Mouse (Mus musculus) midbrain, embryonic 13.5 days (tissue): ENCODE measurements around the gene Amfr. TPM values are rescaled to one million over a fixed set of nuclear protein-coding genes. Genes with fewer than 3 reads are reported as not detected.

ENCODE experiments used
- ATAC-seq: fragments of 200-750 bp; cut with Nextera tagmentation; 2 replicates; pipeline ENCODE4 v1.8.0; 2017; ENCODE audit warnings: mild to moderate bottlenecking, moderate TSS enrichment, moderate library complexity
- H3K27ac ChIP-seq: fragments of 300-500 bp; sonication (generic); 2 replicates; pipeline ENCODE4 v1.5.1; 2015; ENCODE audit warnings: inconsistent platforms, mild to moderate bottlenecking, moderate library complexity
- H3K27me3 ChIP-seq: fragments of 300-500 bp; sonication (generic); 2 replicates; pipeline ENCODE4 v1.6.1; 2015; ENCODE audit warnings: mild to moderate bottlenecking, inconsistent platforms
- H3K36me3 ChIP-seq: fragments of 300-500 bp; sonication (generic); 2 replicates; pipeline ENCODE4 v1.6.1; 2015; ENCODE audit warnings: mild to moderate bottlenecking, inconsistent platforms
- H3K4me1 ChIP-seq: fragments of 300-500 bp; sonication (generic); replicated peaks from 2 replicates; pipeline ENCODE4 v1.6.1; 2015; ENCODE audit warnings: inconsistent platforms
- H3K4me2 ChIP-seq: fragments of 300-500 bp; sonication (generic); replicated peaks from 2 replicates; pipeline ENCODE4 v1.6.1; 2015; ENCODE audit warnings: moderate library complexity, mild to moderate bottlenecking, inconsistent platforms
- H3K4me3 ChIP-seq: fragments of 300-500 bp; sonication (generic); replicated peaks from 2 replicates; pipeline ENCODE4 v1.5.1; 2015; ENCODE audit warnings: mild to moderate bottlenecking, inconsistent platforms
- H3K9ac ChIP-seq: fragments of 300-500 bp; sonication (generic); replicated peaks from 2 replicates; pipeline ENCODE4 v1.6.1; 2015; ENCODE audit warnings: mild to moderate bottlenecking, inconsistent platforms
- H3K9me3 ChIP-seq: fragments of 300-500 bp; sonication (generic); 2 replicates; pipeline ENCODE4 v1.6.1; 2016; ENCODE audit warnings: mild to moderate bottlenecking, inconsistent platforms
- WGBS: fragments of 180-500 bp; shearing (Covaris S2); methylation state at CpG from one replicate; pipeline ENCODE4 v1.1.7; 2015; 5-methylcytosine and 5-hydroxymethylcytosine counted together
- polyA plus RNA-seq: library from polyadenylated mRNA; unstranded; fragments of >200 nt; fragmentation: Nextera tagmentation; extraction: Ambion mirVana; gene quantifications from 2 replicates; pipeline ENCODE4 v1.2.1, GENCODE M21; 2015

Amfr gene
- polyA plus RNA-seq, 1 experiment from 2014 or later, result 64.7 TPM

- Histone ChIP-seq H3K4me3 (no peak overlapping the region), H3K9me3 (no peaks in the 10 kb centered on the region), H3K27me3 (no peaks in the 10 kb centered on the region), H3K9ac (no peak overlapping the region), H3K4me2 (no peak overlapping the region), H3K36me3 (peaks cover 99% of the 10 kb centered on the region), H3K27ac (no peak overlapping the region), H3K4me1 (no peaks in the 10 kb centered on the region)
- no peak for ATAC-seq
- 93% methylated on average over 9 of the region's 9 CpGs for WGBS
Measured at GRCm38 (mm10) chr8:93952511-93952910, 60.1 kb downstream of the Amfr start.

DNA sequence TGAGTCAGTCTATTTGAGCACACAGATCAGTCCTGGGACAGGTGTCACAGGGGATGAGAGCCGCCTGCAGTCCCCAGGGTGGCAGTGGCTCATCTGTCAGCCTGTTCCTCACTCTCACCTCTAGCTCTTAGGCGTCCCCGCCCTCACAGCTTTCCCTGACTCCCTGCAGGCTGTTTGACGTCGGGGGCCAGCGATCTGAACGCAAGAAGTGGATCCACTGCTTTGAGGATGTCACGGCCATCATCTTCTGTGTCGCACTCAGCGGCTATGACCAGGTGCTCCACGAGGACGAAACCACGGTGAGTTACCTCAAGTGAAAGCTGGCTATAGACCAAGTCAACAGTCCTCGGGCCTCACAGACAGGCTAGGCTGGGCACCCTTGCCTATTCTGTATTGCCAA, 62.5 kb downstream of the Amfr start:
- Histone ChIP-seq H3K27ac (no peak overlapping the region), H3K4me3 (no peak overlapping the region), H3K9me3 (no peaks in the 10 kb centered on the region), H3K4me2 (no peak overlapping the region), H3K27me3 (no peaks in the 10 kb centered on the region), H3K36me3 (peaks cover 95% of the 10 kb centered on the region), H3K4me1 (no peaks in the 10 kb centered on the region), H3K9ac (no peak overlapping the region)
- no peak for ATAC-seq
- WGBS, result 87% methylated on average over 14 of the region's 14 CpGs

- no peak overlapping the region for H3K27ac ChIP-seq
- no peak for ATAC-seq
- no peak overlapping the region for H3K4me2 ChIP-seq
- H3K9me3 ChIP-seq, result no peaks in the 10 kb centered on the region
- H3K4me3 ChIP-seq, result no peak overlapping the region
- H3K4me1 ChIP-seq, result no peaks in the 10 kb centered on the region
- H3K36me3 ChIP-seq, result peaks cover 74% of the 10 kb centered on the region
- no peak overlapping the region for H3K9ac ChIP-seq
- H3K27me3 ChIP-seq, result no peaks in the 10 kb centered on the region
- WGBS, result 100% methylated on average over 1 of the region's 1 CpGs
Measured at GRCm38 (mm10) chr8:93946397-93946796, 66.2 kb downstream of the Amfr start.

DNA sequence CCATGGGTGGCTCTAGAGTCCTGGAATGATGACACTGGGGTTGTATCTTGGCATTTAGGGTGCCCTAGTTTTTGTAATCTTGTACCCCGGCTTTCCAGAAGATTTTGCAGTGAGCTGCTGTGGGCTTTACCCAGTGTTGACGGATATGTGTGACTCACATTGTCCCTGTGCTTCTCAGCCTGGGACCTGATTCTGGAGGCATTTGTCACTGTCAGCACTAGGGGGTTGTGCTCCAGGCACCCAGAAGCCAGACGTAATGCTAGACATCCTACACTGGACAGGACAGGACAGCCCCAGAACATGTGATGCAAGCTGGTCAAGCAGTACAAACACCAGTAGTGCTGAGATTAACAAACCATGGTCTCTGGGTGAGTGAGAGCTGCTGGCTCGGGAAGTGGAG, 66.9 kb downstream of the Amfr start:
- no peak overlapping the region for H3K4me3 ChIP-seq
- no peak overlapping the region for H3K9ac ChIP-seq
- peaks cover 68% of the 10 kb centered on the region for H3K36me3 ChIP-seq
- H3K4me2 ChIP-seq, result no peak overlapping the region
- no peaks in the 10 kb centered on the region for H3K4me1 ChIP-seq
- H3K27me3 ChIP-seq, result no peaks in the 10 kb centered on the region
- 89% methylated on average over 4 of the region's 4 CpGs for WGBS
- H3K27ac ChIP-seq, result no peak overlapping the region
- ATAC-seq, result no peak
- no peaks in the 10 kb centered on the region for H3K9me3 ChIP-seq

DNA sequence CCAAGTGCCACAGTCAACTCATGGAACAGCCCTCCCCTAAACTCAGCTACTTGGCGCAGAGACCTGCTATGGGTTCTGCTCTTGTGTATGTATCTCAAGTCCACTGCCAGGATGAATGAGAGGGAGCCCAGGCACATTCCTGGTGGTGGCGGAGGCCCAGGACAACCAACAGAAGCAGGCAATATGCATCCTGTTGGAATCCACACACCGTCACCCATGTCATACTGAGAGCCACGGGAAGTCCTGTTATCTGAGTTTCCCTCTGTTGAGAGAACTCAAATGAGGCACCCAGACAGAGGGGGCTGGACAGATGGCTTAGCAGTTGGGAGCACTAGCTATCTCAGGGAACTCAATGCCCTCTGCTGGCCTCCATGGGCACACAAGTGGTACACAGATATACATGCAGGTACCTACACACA, 71.0 kb downstream of the Amfr start:
- Histone ChIP-seq H3K4me1 (0 out of 2 replicates have a peak, but pooled peaks cover 4% of the 10 kb centered on the region), H3K27ac (0 out of 2 replicates have a peak overlapping the region, but pooled peaks have one; percentile 14), H3K36me3 (peaks cover 28% of the 10 kb centered on the region), H3K4me3 (no peak overlapping the region), H3K9ac (no peak overlapping the region), H3K9me3 (no peaks in the 10 kb centered on the region), H3K27me3 (no peaks in the 10 kb centered on the region), H3K4me2 (no peak overlapping the region)
- WGBS, result 75% methylated on average over 4 of the region's 4 CpGs
- ATAC-seq, result no peak

GRCm38 (mm10) chr8:93940542-93941423, 71.9 kb downstream of the Amfr start:
- no peak overlapping the region for H3K4me2 ChIP-seq
- H3K4me1 ChIP-seq, result 0 out of 2 replicates have a peak, but pooled peaks cover 4% of the 10 kb centered on the region
- ATAC-seq, result no peak
- WGBS, result 88% methylated on average over 11 of the region's 11 CpGs
- no peak overlapping the region for H3K9ac ChIP-seq
- no peaks in the 10 kb centered on the region for H3K27me3 ChIP-seq
- H3K27ac ChIP-seq, result peak overlapping the region; percentile 39; the same call in 1 of the 2 replicates
- H3K4me3 ChIP-seq, result no peak overlapping the region
- no peaks in the 10 kb centered on the region for H3K9me3 ChIP-seq
- peaks cover 20% of the 10 kb centered on the region for H3K36me3 ChIP-seq

DNA sequence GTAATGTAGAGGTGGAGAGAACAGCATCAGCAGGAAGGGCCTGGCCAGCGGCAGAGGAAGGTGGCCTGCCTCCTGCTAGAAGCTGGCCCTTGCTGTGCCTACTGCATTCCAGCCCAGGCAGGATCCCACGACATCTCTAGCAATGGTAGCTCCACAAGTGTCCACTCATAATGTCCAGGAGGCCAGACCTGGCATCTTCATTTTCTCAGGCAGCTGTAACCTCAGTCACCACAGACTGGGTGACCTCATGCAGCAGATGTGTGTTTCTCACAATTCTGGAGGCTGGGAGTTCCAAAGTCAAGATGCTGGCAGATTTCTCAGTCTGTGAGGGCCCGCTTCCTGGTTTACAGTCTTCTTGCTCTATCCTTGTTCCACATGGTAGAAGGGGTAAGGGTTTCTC, 74.4 kb downstream of the Amfr start:
- ATAC-seq, result no peak
- no peak overlapping the region for H3K9ac ChIP-seq
- H3K27me3 ChIP-seq, result no peaks in the 10 kb centered on the region
- WGBS, result 92% methylated on average over 3 of the region's 3 CpGs
- H3K27ac ChIP-seq, result no peak overlapping the region
- H3K4me1 ChIP-seq, result 0 out of 2 replicates have a peak, but pooled peaks cover 4% of the 10 kb centered on the region
- no peak overlapping the region for H3K4me2 ChIP-seq
- H3K9me3 ChIP-seq, result no peaks in the 10 kb centered on the region
- H3K36me3 ChIP-seq, result peaks cover 9% of the 10 kb centered on the region
- H3K4me3 ChIP-seq, result no peak overlapping the region

GRCm38 (mm10) chr8:93933288-93933687, 79.4 kb downstream of the Amfr start:
- Histone ChIP-seq H3K9me3 (no peaks in the 10 kb centered on the region), H3K4me2 (no peak overlapping the region), H3K36me3 (peaks cover 9% of the 10 kb centered on the region), H3K27ac (no peak overlapping the region), H3K9ac (no peak overlapping the region), H3K27me3 (no peaks in the 10 kb centered on the region), H3K4me3 (no peak overlapping the region), H3K4me1 (peaks cover 20% of the 10 kb centered on the region)
- 83% methylated on average over 2 of the region's 2 CpGs for WGBS
- ATAC-seq, result no peak

DNA sequence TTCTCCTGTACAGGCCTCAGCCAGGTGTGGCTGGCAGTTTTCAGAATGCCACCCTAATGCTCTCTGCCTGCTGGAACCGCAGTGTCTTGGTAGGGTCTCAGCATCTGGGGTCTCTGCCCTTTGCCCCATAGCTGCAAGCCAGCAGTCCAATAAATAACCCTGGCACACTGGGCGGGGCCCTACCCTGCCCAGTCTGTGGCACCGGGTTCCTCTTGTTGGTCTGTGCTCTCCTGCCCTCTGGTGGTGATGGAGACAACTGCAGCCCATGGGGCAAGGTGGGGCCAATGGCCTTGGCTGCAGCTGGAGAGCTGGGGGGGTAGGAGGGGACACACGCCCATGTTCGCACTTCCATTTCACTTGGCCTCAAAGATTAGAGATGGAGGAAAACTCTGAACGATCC, 79.8 kb downstream of the Amfr start:
- WGBS, result 30% methylated on average over 6 of the region's 6 CpGs
- no peak overlapping the region for H3K4me3 ChIP-seq
- no peaks in the 10 kb centered on the region for H3K27me3 ChIP-seq
- H3K4me1 ChIP-seq, result peaks cover 20% of the 10 kb centered on the region
- no peaks in the 10 kb centered on the region for H3K9me3 ChIP-seq
- peaks cover 9% of the 10 kb centered on the region for H3K36me3 ChIP-seq
- H3K27ac ChIP-seq, result no peak overlapping the region
- ATAC-seq, result peak; percentile 75
- H3K9ac ChIP-seq, result no peak overlapping the region
- no peak overlapping the region for H3K4me2 ChIP-seq

DNA sequence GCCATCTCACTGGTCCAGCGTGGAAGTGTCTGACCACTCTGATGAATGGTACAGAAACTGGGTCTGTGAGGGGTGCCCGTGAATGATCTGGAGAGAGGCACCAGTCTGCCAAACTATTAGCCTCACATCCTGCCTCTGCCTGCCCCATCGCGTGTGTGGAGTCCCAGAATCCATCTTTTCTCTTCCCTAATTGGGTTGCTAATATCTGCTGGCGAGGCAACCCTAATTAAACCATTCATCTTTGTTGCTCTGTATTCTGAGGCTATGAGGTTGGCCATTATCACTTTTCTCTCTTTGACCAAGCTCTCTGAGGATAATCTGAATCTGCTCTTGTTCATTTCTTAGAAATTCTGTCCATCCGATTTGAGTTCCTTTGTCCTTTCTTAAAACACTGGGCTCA, 81.3 kb downstream of the Amfr start:
- Histone ChIP-seq H3K36me3 (peaks cover 16% of the 10 kb centered on the region), H3K9me3 (0 out of 2 replicates have a peak, but pooled peaks cover 2% of the 10 kb centered on the region), H3K27ac (no peak overlapping the region), H3K27me3 (no peaks in the 10 kb centered on the region), H3K4me1 (peaks cover 20% of the 10 kb centered on the region), H3K4me2 (no peak overlapping the region), H3K9ac (no peak overlapping the region), H3K4me3 (no peak overlapping the region)
- no peak for ATAC-seq
- WGBS, result 62% methylated on average over 6 of the region's 6 CpGs

- H3K9ac ChIP-seq, result no peak overlapping the region
- ATAC-seq, result no peak
- 0 out of 2 replicates have a peak, but pooled peaks cover 2% of the 10 kb centered on the region for H3K9me3 ChIP-seq
- peaks cover 36% of the 10 kb centered on the region for H3K4me1 ChIP-seq
- WGBS, result 93% methylated on average over 4 of the region's 4 CpGs
- no peak overlapping the region for H3K4me3 ChIP-seq
- no peak overlapping the region for H3K27ac ChIP-seq
- no peaks in the 10 kb centered on the region for H3K27me3 ChIP-seq
- no peak overlapping the region for H3K4me2 ChIP-seq
- peaks cover 17% of the 10 kb centered on the region for H3K36me3 ChIP-seq
Measured at GRCm38 (mm10) chr8:93929233-93929632, 83.4 kb downstream of the Amfr start.

GRCm38 (mm10) chr8:93925513-93925912, 87.1 kb downstream of the Amfr start:
- Histone ChIP-seq H3K4me3 (no peak overlapping the region), H3K27ac (0 out of 2 replicates have a peak overlapping the region, but pooled peaks have one; percentile 14), H3K4me2 (no peak overlapping the region), H3K36me3 (peaks cover 30% of the 10 kb centered on the region), H3K4me1 (peaks cover 49% of the 10 kb centered on the region), H3K9me3 (0 out of 2 replicates have a peak, but pooled peaks cover 2% of the 10 kb centered on the region), H3K27me3 (no peaks in the 10 kb centered on the region), H3K9ac (no peak overlapping the region)
- WGBS, result 26% methylated on average over 3 of the region's 3 CpGs
- 0 out of 2 replicates have a peak, but pooled peaks have one; percentile 35 for ATAC-seq
